Mouse (Mus musculus) hindbrain, postnatal 0 days (tissue): ENCODE results near the gene Btc. TPM values are rescaled to one million over a fixed set of nuclear protein-coding genes. Genes with fewer than 3 reads are reported as not detected.

Source experiments
- ATAC-seq: fragments of 200-750 bp; cut with Nextera tagmentation; 2 replicates; pipeline ENCODE4 v1.8.0; 2017; ENCODE audit warnings: mild to moderate bottlenecking, moderate TSS enrichment, moderate library complexity
- DNase-seq: peaks from one replicate; pipeline ENCODE4 v3.0.0-alpha.2; 2015; ENCODE audit warnings: low spot score
- H3K27ac ChIP-seq: fragments of 300-500 bp; sonication (generic); 2 replicates; pipeline ENCODE4 v1.5.1; 2014; ENCODE audit warnings: mild to moderate bottlenecking
- H3K27me3 ChIP-seq: fragments of 300-500 bp; sonication (generic); 2 replicates; pipeline ENCODE4 v1.6.1; 2014; ENCODE audit warnings: low read length, mixed read lengths; ENCODE audit not compliant: insufficient read depth
- H3K36me3 ChIP-seq: fragments of 300-500 bp; sonication (generic); 2 replicates; pipeline ENCODE4 v1.6.1; 2014; ENCODE audit warnings: low read length, mixed read lengths; ENCODE audit not compliant: insufficient read depth
- H3K4me1 ChIP-seq: fragments of 300-500 bp; sonication (generic); 2 replicates; pipeline ENCODE4 v1.6.1; 2014; ENCODE audit warnings: antibody characterized with exemption, low read length, mixed read lengths; ENCODE audit not compliant: insufficient read depth
- H3K4me2 ChIP-seq: fragments of 300-500 bp; sonication (generic); 2 replicates; pipeline ENCODE4 v1.6.1; 2014; ENCODE audit warnings: low read depth, mild to moderate bottlenecking, low read length, moderate library complexity, mixed read lengths
- H3K4me3 ChIP-seq: fragments of 300-500 bp; sonication (generic); 2 replicates; pipeline ENCODE4 v1.5.1; 2014; ENCODE audit warnings: low read length
- H3K9ac ChIP-seq: fragments of 300-500 bp; sonication (generic); replicated peaks from 2 replicates; pipeline ENCODE4 v1.6.1; 2014; ENCODE audit warnings: mild to moderate bottlenecking, low read length, moderate library complexity, mixed read lengths
- H3K9me3 ChIP-seq: fragments of 300-500 bp; sonication (generic); 2 replicates; pipeline ENCODE4 v1.6.1; 2016; ENCODE audit warnings: low read length, mixed read lengths
- CTCF ChIP-seq: IDR thresholded peaks from 2 replicates; pipeline ENCODE4 v1.5.1; 2016; ENCODE audit warnings: antibody characterized with exemption, control low read depth, low read depth
- WGBS: fragments of 180-500 bp; shearing (Covaris S2); extraction: QIAGEN DNeasy Blood & Tissue Kit; methylation state at CpG from one replicate; pipeline ENCODE4 v1.1.7; 2014; 5-methylcytosine and 5-hydroxymethylcytosine counted together
- polyA plus RNA-seq: library from polyadenylated mRNA; unstranded; fragments of >200 nt; fragmentation: Nextera tagmentation; extraction: Ambion mirVana; gene quantifications from 2 replicates; pipeline ENCODE4 v1.2.1, GENCODE M21; 2015
- total RNA-seq: library from RNA; depleted of rRNA; stranded (reverse); fragments of >200 nt; gene quantifications from 2 replicates; pipeline ENCODE4 v1.2.3, GENCODE M21; 2014; rRNA removed

The Btc gene
- total and polyA plus RNA-seq, 2 experiments from 2014 or later: 0.15 to 0.58 TPM

- WGBS: 87% methylated on average over 4 of the region's 4 CpGs
- Histone ChIP-seq H3K4me2 (no peak overlapping the region), H3K9me3 (no peaks in the 10 kb centered on the region), H3K4me3 (no peak overlapping the region), H3K27me3 (no peaks in the 10 kb centered on the region), H3K36me3 (no peaks in the 10 kb centered on the region), H3K27ac (no peak overlapping the region), H3K9ac (no peak overlapping the region), H3K4me1 (no peaks in the 10 kb centered on the region)
- ATAC-seq: no peak
- no peak for DNase-seq
- TF ChIP-seq CTCF: no peak
Measured at GRCm38 (mm10) chr5:91320348-91320747, 82.4 kb downstream of the Btc start.

- H3K4me2 ChIP-seq: no peak overlapping the region
- WGBS: 83% methylated on average over 4 of the region's 4 CpGs
- no peak for ATAC-seq
Measured at GRCm38 (mm10) chr5:91313971-91314370, 88.8 kb downstream of the Btc start.

DNA sequence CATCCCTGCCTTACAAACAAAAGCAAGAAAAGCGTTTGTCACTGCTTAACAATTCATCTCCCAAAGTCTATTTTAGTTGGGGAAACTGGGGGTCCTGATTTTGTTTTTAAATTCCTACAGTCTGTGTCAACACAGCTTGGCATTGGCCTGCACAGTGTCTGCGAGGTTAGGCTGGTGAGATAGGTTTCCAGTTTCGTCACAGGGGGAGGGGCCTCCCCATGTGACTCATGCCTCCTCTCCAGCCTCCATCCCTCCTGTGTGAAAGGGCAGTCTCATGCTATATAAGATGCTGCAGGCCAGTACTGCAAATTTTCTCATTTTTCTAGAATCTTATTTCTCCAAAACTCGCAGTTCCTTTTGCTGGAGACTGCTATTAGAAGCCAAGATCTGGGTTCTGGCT is 91.0 kb downstream of the Btc start:
- Histone ChIP-seq H3K9ac (no peak overlapping the region), H3K9me3 (no peaks in the 10 kb centered on the region), H3K4me3 (no peak overlapping the region), H3K27ac (no peak overlapping the region), H3K27me3 (no peaks in the 10 kb centered on the region), H3K4me2 (no peak overlapping the region), H3K36me3 (no peaks in the 10 kb centered on the region), H3K4me1 (no peaks in the 10 kb centered on the region)
- DNase-seq: no peak
- TF ChIP-seq CTCF: no peak
- 56% methylated on average over 4 of the region's 4 CpGs for WGBS
- no peak for ATAC-seq

More at GRCm38 (mm10) chr5:91313971-91314370, 88.8 kb downstream of the Btc start:
- H3K36me3 ChIP-seq: no peaks in the 10 kb centered on the region
- no peak overlapping the region for H3K9ac ChIP-seq
- no peaks in the 10 kb centered on the region for H3K27me3 ChIP-seq
- no peak overlapping the region for H3K4me3 ChIP-seq
- no peak for DNase-seq
- H3K4me1 ChIP-seq: no peaks in the 10 kb centered on the region
- H3K9me3 ChIP-seq: no peaks in the 10 kb centered on the region
- H3K27ac ChIP-seq: no peak overlapping the region
- no peak for TF ChIP-seq CTCF

DNA sequence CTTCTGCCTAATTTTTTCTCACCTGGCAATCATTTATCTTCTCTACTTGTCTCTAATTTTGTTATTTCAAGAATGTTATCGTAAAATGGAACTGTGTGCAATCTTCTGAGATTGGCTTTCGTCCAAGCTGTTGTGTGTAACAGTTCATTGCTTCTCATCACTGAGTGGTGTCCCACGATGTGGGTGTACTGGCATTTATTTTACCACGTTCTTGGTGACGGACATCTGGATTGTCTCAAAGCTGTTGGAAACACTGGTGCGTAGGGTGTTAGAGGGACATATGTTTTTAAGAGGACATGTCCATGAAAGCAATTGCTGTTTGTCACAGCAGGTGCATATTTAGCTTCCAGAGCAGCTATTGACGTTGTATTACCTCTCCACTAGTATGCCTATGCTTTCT is 94.2 kb downstream of the Btc start:
- H3K27ac ChIP-seq: no peak overlapping the region
- H3K4me1 ChIP-seq: no peaks in the 10 kb centered on the region
- no peak for DNase-seq
- TF ChIP-seq CTCF: no peak
- WGBS: 60% methylated on average over 7 of the region's 7 CpGs
- ATAC-seq: no peak
- no peak overlapping the region for H3K9ac ChIP-seq
- H3K36me3 ChIP-seq: no peaks in the 10 kb centered on the region
- no peak overlapping the region for H3K4me3 ChIP-seq
- H3K27me3 ChIP-seq: no peaks in the 10 kb centered on the region
- no peak overlapping the region for H3K4me2 ChIP-seq
- H3K9me3 ChIP-seq: no peaks in the 10 kb centered on the region

GRCm38 (mm10) chr5:91307907-91308306 is 94.9 kb downstream of the Btc start:
- 3% methylated on average over 1 of the region's 1 CpGs for WGBS
- ATAC-seq (peak; percentile 61), DNase-seq (peak; percentile 82)
- Histone ChIP-seq H3K9ac (no peak overlapping the region), H3K36me3 (no peaks in the 10 kb centered on the region), H3K9me3 (no peaks in the 10 kb centered on the region), H3K27ac (no peak overlapping the region), H3K4me2 (no peak overlapping the region), H3K4me1 (no peaks in the 10 kb centered on the region), H3K4me3 (no peak overlapping the region), H3K27me3 (no peaks in the 10 kb centered on the region)
- peak; percentile 90 for TF ChIP-seq CTCF

Other genes starting within 250 kb of the Btc start
- 7.7 and 9.6 TPM in 2 replicates for gene Parm1, start 114.6 kb upstream of the Btc start, total RNA-seq
- 8.1 and 8.4 TPM in 2 replicates for gene Parm1, start 114.6 kb upstream of the Btc start, polyA plus RNA-seq